Mouse (Mus musculus): ENCODE results near the gene Ctrc. TPM values are rescaled to one million over a fixed set of nuclear protein-coding genes. Genes with fewer than 3 reads are reported as not detected.
A peak's percentile ranks its signal among the peaks of the same experiment; 100 is the strongest.

Ctrc gene
- total RNA-seq, 2 experiments from 2014 or later = 54.8 TPM; not detected in 1

DNA sequence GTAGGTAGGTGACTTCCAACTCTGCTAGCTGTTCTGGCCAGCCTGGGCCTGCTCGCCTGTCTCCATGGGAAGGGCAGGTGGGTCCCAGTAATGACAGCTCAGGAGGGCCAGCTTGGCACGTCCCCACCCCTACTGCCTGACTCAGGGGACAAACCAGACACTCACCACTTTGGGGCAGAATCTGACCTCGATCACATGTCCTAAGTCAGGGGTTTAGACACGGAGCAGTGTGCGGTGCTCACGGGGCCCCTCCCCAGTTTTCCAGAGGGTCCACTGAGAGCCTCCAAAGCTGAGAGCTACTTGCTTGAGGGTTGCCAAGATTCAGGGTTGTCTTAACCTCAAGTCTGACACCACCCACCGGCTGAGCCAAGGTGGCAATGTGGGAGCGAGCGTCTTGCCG, 21.9 kb upstream of the Ctrc start:
- DNase-seq (ENCODE audit: low spot score in 2 of 2) = no peak

DNA sequence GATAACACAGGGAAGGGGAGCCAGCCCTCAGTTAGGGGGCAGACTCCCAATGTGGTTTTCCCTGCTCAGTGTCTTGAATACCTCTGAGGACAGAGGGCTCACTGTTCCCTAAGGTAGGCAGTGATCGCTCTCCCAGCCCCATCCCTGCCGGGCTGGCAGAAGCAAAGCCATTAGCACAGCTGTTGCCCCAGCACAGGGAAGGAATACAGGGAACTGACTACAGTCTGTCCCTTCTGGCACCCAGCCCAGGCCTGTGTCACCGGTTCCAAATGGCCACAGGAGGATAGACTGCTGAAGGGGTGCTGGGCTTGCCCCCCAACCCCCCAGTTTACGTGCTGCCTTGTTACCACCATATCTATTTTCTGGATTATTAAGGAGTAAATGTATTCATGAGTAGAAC, 21.3 kb upstream of the Ctrc start:
- DNase-seq (ENCODE audit: low spot score in 2 of 2) = no peak

DNA sequence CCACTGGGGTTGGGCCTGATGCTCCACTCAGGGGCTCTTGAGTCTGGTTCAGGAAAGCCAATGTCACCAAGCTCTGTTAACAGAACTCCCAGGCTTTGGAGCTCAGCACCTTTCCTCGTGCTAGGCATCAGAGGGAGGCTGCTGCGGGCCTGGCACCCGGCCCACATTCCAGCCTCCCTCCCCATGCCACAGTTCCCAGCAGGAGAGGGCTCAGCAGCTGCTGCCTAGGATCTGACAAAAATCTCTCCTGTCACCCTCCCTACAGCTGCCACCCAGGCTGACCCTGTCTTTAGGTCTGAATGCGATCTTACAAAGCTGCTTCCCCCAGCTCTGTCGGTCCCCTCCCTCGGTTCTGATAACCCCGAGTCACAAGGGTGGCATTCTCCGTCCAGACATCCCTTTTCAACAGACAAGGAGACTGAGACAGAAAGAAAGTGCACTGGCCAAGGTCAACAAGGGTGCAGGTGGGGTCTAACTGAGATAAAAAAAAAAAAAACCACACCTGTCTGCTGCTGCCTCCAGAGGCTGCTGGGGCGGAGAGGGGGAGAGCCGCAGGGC, 20.9 kb upstream of the Ctrc start:
- no peak for DNase-seq (ENCODE audit: low spot score in 2 of 2)

DNA sequence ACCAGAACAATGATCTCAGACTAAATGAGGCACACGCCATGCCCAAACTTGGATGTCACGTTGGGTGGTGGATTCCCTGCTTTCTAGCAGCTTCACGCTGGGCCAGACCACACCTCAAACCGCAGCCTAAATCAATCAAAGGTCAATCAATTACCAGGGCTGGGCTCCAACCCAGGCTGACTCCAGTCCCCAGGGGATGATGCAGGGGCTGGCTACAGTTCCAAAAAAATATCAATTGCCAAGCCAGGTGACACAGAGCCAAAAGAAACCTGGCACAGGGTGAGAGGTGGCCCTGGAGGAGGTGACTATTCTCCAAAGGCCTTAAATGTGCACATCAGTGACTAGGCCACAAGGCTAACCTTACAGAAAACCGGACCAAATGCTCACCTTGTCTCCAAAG, 19.4 kb upstream of the Ctrc start:
- no peak for DNase-seq (ENCODE audit: low spot score in 2 of 2)

DNA sequence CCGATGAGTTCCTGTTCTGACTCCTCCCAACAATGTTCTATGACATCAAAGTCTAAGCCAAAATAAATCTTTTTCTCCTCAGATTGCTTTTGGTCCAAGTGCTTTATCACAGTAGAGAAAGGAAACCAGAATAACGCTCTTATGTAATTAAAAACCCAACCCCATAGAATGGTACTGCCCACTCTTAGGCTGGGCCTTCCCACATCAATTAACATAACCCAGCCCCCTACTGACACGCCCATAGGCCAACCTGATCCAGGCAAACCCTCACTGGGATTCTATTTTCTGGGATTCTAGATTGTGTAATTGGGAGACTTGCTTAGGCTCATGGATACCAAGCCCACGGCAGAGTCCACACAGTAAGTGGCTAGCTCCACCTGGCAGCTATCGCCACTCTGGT, 18.8 kb upstream of the Ctrc start:
- DNase-seq (ENCODE audit: low spot score in 2 of 2) = no peak

GRCm38 (mm10) chr4:141864506-141864905, 18.3 kb upstream of the Ctrc start:
- DNase-seq (ENCODE audit: low spot score in 2 of 2) = no peak

DNA sequence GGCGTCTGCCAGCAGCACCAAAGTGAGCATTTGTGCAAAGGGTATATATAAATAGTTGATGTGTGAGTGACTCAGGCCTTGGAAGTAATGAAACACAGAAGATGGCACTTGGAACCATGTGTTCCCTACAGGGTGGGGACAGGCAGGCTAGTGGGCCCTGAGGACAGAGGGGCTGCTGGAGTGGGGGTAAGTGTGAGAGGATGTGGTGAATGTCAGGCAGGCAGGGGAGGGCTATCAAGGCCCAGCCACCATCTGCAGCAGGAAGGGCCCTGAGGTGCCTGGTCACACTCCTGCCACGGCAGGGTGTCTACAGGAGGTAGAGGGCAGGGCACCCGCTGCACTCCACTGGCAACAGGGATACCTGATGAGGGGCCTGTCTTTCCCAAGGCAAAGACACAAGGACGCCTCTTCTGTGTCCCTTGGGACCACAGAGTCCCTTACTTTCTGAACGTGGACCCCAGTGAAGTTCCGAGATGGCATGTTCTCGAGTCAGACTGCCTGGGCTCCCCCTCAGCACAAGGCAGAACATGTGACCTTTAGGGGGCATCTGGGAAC, 17.6 kb upstream of the Ctrc start:
- DNase-seq (ENCODE audit: low spot score in 2 of 2) = no peak

GRCm38 (mm10) chr4:141862867-141863266, 16.7 kb upstream of the Ctrc start:
- no peak for DNase-seq (ENCODE audit: low spot score in 2 of 2)

DNA sequence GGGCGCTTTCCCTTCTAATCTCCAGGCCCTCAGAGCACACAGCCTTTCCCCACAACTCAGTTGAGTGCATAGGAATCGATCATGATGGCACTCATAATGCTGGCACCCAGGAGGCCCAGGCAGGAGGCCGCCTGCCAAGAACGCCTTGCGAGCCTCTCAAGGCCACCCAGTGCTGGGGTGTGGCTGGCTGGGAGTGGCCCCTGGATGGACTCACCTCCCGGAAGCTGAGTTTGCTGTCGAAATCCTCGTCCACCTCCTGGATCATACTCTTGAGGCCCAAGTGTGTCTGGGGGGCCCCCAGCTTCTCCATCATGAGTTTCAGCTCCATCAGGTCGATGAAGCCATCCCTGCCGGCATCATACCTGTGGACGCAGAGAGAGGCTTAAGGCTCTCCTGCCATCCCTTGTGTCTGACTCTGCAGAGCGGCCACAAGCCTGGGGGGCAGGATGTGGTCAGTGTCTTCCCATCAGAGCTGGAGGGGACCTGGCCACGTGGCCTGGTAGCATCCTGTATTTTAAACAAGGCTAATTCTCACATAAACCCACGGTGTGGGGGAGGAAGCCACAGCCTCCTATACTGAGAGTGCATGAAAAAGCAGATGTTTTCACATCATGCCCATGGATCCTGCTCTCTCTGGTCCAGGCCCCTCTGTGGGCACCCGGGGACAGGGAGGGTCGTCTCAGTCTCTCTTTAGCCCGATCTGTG, 15.6 kb upstream of the Ctrc start:
- no peak for DNase-seq (ENCODE audit: low spot score in 2 of 2)

- no peak for DNase-seq (ENCODE audit: low spot score in 2 of 2)
These were observed 14.2 kb upstream of the Ctrc start for GRCm38 (mm10) chr4:141860246-141860841.

DNA sequence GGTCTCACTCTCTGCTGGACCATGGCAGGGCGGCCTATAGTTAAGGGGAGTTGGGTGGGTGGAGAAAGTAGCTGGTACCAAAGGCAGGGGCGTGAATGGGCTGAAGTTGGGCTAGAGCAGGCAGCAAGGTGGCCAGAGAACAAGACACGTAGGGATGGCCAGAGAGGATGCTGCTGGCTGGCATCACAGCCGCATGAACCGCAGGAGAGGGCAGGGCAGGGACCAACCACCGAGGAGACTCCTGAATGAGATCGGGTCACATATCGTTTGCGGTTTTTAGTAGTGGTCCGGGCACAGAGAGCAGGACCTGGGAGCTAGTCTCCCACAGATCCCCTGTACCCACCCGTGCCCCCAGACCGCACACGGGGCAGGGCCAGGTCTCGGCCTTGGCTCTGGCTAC, 13.2 kb upstream of the Ctrc start:
- DNase-seq (ENCODE audit: low spot score in 2 of 2) = no peak

DNA sequence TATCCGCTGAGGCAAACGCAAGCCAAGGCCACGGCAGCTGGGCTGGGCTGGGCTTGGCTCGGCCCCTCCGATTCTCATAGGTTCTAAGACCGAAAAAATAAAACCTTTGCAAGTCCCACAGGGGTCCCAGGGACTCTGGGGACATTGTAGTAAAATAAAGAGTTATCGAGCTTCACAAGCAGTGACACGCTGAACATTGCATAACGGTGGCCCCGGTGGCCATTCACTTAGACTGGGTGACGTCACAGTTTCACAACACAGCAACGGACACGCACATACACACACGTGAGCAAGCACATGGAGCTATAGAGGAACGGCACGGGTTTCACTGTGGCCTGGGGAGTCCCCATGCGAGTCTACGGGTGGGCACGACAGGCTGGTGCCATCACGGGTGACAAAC, 12.3 kb upstream of the Ctrc start:
- no peak for DNase-seq (ENCODE audit: low spot score in 2 of 2)

- DNase-seq (ENCODE audit: low spot score in 2 of 2) = peak; percentile 57 to 68
These were observed 11.3 kb upstream of the Ctrc start for GRCm38 (mm10) chr4:141857422-141857930.

- DNase-seq (ENCODE audit: low spot score in 2 of 2) = no peak
These were observed 7.3 kb upstream of the Ctrc start for GRCm38 (mm10) chr4:141853437-141853836.

DNA sequence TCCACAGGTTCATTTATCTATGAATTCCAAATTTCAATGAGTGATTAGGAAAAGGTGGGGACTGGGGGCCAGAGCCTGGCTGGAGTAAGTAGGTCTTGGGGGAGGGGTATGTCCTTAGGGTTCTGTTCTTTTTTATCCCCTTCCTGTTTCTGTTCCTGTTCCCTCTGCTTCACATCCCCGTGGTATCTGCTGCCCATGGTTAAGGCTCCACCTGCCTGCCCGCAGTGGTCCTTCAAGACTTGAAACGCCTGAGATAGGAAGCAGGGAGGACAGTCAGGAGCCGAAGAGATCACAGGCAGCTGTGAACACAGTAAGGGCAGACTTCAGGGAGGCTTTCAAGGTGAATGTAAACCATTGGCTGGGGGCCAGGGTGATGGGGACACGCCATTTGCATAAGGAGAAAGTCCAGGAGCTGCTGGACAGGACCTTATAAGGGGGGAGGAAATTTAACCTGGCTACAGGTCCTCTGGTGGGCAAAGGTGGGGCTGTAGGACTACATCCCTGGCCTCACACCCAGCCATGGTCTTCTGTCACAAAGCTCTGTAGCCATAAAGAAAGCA, 11.5 kb downstream of the Ctrc start:
- no peak for DNase-seq (ENCODE audit: low spot score in 2 of 2)

GRCm38 (mm10) chr4:141833911-141834310, 12.2 kb downstream of the Ctrc start:
- no peak for DNase-seq (ENCODE audit: low spot score in 2 of 2)

- DNase-seq (ENCODE audit: low spot score in 2 of 2) = no peak
These were observed 14.8 kb downstream of the Ctrc start for GRCm38 (mm10) chr4:141831361-141831760.

- DNase-seq (ENCODE audit: low spot score in 2 of 2) = no peak
These were observed 15.8 kb downstream of the Ctrc start for GRCm38 (mm10) chr4:141830381-141830780.

DNA sequence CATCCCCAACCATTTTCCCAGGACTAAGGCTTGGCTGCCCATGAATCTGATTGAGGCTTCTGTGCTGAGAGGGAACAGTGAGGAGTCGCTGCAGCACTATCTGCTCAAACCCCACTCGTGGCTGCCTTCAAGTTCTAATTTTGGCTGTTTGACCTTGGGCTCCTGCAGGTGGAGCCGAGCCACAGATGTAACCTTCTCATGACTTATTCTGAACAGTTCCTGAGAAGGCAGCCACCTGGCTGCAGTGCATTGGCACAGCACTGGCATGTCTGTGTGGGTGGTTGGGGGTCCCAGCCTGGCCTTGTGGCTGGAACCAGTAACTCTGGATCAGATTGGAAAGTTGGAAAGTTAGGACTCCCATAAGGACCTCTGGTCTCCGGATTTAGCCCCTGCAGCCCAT, 18.0 kb downstream of the Ctrc start:
- no peak for DNase-seq (ENCODE audit: low spot score in 2 of 2)

DNA sequence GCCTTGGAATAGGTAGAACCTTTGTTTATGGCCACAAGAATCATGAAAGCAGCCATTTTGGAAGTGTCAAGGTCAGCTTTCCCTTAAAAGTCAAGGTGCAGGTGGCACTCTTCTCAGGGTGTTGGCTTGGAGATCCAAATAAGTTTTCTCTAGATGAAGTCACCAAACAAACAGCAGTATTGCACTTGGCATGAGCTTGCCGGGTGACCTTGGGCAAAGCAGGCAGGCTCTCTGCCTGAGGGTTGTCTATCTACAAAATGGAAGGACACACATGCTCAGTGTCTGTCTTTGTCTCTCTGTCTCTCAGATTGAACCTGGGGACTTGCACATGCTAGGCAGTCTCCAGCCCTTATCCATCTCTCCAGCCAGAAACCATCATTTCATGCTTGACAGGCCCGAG, 18.8 kb downstream of the Ctrc start:
- DNase-seq (ENCODE audit: low spot score in 2 of 2) = no peak

GRCm38 (mm10) chr4:141826060-141826459, 20.1 kb downstream of the Ctrc start, which contains the start of gene Cela2a:
Cela2a (minus strand) TSS chr4:141826160.
- no peak for DNase-seq (ENCODE audit: low spot score in 2 of 2)

DNA sequence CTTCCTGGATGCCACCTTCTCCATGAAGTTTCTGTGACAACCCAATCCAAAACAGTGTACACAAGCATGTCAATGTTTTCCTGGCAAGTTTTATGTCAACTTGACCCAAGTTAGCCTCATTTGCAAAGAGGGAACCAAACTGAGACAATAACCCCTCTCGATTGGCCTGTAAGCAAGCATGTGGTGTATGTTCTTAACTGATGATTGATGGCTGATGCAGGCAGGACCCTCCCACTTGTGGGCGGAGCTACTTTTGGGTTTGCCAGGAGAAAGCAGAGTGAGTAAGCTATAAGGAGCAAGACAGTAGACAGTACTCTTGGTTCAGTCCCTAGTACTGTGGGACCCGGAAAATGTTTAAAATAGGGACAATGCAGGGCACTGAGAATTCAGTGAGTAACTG, 23.2 kb downstream of the Ctrc start:
- no peak for DNase-seq (ENCODE audit: low spot score in 2 of 2)
